Mouse (Mus musculus) testis, postnatal 10 days (tissue): ENCODE measurements around the gene Tfe3.
A peak's percentile ranks its signal among the peaks of the same experiment; 100 is the strongest.
"Not testable (repeated sequence)": the region's sequence is repeated elsewhere in the genome, so short reads cannot be mapped to it uniquely, and the experiment has no call there.

Experiments
- DNase-seq: peaks from one replicate; pipeline ENCODE4 v3.0.0; 2021; ENCODE audit warnings: low spot score

Tfe3 gene

DNA sequence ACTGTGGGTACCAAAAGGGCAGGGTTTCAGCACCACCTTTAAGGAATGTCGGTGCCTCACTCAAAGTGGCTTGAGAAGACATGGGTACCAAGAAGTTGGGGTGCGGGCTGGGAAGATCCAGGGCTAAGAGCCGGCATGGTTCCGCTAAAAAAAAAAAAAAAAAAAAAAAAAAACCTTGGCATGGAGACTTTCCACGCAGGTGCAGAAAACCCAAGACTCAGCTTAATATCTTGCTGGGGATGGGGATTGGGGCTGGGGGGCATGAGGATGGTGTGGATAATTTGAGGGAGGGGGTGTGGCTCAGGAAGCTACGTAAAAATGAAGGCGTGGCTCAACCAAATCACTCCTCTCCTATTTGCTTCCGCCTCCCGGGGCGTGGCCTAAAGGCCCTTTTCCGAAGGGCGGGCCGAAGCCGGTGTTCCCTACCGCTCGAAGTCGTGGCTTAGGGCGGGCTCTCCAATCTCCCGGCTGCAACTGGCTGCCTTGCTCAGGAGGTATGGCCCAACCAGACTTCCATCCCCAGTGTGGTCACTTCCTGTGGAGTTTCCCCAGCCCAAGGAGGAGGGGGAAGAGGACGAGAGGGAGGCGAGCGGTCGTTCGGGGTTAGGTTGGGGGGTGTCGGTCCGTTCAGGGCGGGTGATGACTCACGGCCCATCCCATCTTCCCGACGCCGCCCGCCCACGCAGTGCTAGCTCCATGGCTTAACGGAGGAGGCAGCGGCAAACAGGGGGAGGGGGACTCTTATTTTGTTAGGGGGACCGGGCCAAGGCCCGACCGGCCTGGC lies at the start of gene Tfe3:
Gene Tfe3, plus strand, starts transcription at position 424 of the 784 bp plus-strand sequence.
- DNase-seq: peak; percentile 91

DNA sequence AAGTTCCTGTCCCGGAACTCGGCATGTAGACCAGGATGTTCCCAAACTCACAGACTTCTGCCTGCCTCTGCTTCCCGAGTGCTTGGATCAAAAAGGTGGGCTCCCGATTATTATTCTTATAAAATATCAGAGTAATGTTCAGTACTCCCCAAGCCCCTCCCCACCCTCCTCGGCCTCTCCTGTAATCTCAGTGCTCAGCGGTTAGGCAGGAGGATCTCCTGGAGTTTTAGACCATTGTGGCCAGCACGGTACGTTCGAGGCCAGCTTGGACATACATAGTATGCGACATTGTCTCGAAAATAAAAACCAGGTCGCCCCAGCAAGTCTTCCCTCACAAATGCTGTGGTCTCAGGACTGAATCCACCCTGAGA lies 48.6 kb upstream of the Tfe3 start:
- DNase-seq: not testable (repeated sequence)

DNA sequence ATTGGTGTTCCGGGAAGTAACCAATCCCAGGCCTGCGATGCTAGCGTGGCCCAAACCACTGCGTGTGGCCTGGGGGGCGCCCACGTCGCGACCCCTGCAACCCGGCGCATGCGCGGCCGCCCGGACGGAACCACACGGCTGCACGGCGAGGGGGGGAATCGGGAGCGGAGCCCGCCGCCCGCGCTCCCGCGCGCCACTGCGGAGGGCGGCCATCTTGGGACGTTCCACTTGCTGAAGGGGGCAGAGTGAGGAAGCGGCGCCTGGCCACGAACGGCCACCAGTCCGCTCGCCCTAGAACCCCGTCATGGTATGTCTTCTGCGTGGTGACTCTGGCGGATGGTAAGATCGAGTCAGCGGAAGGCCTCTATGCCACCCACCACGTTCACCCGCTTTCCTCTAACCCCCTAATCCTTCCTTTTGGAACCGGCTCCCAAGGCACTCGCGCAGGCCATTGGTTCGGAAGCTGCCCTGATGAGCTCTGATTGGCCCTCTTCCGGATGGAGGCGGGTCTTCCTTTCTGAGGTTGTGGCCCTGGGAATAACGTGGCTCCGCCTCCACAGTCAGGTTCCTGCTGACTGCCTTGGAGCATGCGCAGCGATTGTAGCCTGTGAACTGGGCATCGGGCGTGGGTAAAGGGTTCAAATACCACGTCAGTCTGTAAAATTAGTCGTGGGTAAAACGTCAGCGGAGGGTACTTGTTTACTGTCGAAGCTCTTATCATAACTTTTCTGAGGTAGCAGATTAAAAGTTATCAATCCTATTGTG lies 48.0 kb upstream of the Tfe3 start, which contains the start of gene Wdr45:
Gene Wdr45, plus strand, starts transcription at position 199 of the 765 bp plus-strand sequence.
- peak; percentile 91 for DNase-seq

DNA sequence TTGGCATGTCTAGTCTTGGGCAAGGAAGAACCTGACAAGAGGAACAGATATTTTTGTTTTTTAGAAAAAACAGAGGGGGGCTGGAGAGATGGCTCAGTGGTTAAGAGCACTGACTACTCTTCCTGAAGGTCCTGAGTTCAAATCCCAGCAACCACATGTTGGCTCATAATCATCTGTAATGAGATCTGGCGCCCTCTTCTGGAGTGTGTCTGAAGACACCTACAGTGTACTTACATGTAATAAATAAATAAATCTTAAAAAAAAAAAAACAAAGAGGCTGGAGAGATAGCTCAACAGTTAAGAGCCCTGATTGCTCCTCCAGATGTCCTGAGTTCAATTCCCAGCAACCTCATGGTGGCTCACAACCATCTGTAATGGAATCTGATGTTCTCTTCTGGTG lies 46.3 kb upstream of the Tfe3 start:
- not testable (repeated sequence) for DNase-seq

DNA sequence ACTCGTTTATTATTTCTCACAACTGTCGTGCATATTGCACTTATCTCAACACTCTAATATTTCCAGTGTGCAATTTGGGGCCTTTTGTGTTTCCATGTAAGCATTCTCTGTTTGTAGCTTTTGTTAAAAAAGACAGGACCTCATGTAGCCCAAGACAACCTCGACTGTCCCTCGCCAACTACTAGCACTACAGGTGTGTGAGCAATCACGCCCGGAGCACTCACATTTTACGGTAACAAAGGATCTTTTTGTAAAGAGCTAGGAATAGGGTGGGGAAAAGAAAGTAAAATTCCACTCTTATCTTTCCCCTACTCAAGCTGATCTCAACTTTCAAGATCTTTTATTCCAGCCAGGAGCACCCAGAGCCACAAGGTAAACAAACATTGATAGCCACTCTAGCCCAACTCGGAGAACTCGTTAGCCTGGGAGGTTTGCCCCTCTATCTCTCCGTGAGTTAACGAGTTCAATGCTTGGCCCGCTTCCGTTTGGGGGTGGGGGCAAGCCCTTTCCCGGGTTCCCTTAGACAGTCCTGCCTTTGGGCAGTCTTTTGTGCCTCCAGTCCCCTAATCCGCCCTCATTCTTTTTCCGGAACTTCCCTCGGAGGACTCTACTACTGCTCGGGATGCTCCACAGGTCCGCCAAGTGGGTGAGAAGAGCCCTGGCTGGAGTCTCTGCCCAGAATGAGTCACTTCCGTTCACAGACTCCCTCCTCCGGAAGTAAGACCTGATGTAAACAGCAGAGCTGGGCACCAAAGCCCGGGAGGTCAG lies 40.7 kb upstream of the Tfe3 start, which contains the start of gene Gm45208:
Gene Gm45208, plus strand, starts transcription at position 732 of the 768 bp plus-strand sequence.
- peak; percentile 67 for DNase-seq

DNA sequence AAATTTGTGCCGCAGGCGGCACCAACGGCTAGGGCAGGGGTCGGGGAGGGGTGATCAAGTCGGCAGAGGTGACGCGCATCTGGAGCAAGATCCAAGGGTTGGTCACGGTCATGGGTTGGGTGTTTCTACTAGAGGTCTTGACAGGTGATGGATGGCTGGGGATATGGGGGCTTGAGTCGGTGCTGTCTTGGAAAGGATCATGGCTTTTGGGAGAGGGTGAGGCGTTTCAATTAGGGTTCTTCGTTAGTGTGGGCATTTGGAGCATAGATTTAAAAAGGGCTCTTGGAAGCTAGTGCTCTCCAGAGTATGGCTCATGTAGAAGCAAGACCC lies 40.1 kb upstream of the Tfe3 start:
- DNase-seq: no peak

DNA sequence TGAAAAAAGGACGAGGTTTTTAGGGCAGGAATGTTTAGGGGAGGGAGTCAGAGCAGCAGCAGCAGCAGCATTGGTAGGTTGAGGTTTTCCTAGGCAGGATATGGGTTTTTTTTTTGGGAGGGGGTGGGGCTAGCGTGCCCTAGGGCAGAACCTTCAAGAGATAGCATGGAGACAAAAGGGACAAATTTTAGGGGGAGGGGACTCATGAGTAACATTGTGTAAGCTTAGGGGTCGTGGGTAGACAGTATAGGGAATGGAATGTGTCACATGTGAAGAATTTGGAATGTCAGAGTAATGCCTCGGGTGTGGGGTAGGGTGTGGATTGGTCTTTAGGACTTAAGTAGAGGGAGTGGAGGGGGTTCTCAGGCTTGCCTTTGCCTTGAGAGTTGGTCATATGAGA lies 39.7 kb upstream of the Tfe3 start:
- no peak for DNase-seq

DNA sequence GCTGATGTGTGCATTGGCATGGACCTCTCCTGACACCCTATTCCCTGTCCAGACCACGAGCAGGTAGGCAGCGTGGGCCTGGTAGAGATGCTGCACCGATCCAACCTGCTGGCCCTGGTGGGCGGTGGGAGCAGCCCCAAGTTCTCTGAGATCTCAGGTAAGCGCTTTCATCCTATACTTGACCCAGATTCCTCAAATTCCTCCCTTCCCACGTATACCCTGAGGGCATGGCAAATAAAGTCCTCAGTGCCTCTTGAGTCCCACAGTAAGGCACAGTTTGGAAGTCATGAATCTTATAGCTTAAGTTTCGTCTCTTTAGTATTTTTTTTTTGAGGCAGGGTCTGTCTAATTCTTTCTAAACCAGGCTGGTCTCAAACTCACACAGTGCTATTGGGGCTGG lies 38.2 kb upstream of the Tfe3 start:
- DNase-seq: no peak

DNA sequence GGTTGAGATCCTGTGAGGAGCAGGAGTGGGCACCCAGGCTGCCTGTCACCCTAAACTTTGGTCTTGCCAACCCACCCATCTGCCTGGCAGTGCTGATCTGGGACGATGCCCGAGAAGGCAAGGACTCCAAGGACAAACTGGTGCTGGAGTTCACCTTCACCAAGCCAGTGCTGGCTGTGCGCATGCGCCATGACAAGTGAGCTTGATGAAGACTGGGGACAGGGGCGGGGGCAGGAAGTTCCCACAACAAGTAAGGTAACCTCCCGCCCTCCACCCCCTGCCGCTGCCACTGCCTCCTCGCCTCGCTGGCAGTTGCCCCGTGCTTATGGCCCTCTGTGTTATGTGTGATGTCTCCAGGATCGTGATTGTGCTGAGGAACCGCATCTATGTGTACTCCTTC lies 36.5 kb upstream of the Tfe3 start:
- DNase-seq: no peak

DNA sequence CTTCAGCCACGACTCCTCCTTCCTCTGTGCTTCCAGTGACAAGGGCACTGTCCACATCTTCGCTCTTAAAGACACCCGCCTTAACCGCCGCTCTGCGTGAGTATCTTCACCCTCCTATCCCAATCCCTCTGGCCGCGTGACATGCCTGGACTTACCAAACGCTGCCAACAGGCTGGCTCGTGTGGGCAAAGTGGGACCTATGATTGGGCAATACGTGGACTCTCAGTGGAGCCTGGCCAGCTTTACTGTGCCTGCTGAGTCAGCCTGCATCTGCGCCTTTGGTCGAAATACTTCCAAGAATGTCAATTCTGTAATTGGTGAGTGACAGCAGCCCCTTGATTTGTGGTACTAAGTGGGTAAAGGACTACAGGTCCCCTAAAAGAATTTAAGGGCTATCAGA lies 35.2 kb upstream of the Tfe3 start:
- DNase-seq: no peak

DNA sequence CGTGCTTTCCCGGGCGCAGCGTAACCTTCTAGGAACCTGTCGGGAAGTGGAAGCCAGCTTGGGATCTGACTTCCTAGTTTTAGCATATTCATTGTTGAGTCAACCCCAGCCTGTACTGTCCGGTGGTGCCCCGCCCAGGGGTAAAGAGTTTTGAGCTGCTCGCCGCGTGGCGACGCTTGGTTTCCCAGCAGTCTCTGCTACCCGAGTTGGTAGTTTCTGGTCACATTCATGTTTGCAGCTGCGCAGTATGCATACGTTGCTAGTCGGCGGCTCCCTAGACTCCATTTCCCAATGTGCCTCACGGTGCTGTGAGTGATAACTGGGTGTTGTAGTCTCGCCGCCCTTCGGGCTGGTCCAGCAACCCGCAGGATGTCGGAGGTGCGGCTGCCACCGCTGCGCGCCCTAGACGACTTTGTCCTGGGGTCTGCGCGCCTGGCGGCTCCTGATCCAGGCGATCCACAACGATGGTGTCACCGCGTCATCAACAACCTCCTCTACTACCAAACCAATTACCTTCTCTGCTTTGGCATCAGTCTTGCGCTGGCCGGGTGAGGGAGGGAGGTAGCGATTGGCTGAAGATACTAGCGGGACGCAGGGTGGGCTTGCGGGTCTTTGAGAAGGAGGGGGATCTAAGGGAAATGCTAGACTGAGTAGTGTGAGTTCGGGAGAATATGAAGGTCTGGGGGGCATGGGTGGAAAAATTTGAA lies 34.0 kb upstream of the Tfe3 start, which contains the start of gene Praf2:
Gene Praf2, plus strand, starts transcription at position 225 of the 707 bp plus-strand sequence.
- DNase-seq: peak; percentile 58

DNA sequence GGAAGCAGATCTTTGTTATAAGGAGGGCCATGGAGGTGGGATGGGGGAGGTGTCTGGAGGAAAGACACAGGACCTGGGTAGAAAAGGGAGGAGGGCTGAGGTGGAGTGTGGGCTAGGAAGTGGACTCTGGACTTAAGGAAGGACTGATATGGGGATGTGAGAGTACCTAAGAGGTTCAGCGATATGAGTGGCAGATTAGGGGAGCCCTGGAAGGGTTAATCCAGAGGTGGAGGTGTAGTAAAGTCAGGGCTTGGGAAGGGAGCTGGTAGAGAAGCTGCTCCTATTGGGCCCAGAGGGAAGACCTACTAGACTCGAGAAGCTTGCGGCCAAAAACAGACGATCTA lies 33.5 kb upstream of the Tfe3 start:
- no peak for DNase-seq

DNA sequence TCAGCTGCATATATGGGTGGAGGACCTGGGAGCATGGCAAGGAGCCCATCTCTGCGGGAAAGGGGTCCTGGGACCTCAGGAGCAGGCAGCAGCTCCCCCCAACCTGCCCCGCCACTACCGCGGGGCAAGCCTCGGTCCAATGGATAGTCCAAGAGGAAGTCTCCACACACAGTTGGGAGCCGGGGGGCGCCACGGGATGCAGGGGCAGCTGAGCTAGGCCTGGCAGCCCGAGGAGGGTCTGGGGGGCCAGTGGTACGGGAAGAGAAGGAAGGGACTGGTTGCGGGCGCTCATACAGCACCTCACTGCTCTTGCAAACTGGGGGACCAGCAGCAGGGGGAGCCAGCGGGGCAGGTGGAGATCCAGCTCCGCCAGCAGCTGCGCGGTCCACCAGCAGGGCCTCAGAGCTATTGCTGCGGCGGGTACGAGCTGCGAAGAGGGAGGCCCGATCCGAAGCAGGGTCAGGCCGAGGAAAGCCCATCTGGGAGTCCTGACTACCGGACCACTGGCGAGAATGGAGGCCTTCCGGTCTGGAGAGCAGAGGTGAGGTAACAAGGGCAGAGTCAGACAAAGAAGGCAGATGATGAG lies 28.7 kb upstream of the Tfe3 start:
- DNase-seq: peak; percentile 84

DNA sequence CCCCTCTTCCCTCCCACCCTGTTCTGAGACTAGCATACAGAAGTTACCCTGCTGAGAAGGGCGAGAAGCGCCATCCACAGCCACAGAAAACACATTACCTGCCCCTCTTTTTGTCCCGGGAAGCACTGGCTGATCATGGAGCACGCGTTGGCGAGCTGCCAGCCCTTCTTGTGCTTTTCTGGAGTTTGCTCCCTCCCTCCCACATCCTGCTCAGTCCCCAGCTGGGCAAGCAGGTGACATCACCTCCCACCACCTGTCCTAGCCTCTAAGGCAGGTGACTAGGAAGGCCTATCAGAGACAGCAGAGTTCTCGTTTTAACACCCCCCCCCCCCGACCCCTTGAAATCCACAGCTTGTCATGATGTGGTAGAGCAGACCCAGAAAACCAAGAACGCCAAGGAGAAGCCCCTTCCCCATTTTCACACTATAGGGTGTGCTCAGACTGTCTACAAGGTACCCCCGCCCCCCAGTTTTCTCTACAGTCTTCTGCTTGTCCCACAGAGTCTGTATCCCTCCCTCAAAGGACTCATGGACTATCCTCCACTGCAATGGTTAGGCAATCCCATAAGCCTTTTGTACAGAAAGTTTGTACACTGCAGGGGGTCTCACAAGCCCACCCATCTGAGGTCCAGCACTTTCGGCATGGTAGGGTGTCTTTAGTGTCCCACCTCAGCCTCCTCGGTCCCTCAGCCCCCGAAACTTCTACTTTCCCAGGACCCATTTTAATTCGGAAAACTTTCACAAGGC lies 22.9 kb upstream of the Tfe3 start:
- peak; percentile 69 for DNase-seq

DNA sequence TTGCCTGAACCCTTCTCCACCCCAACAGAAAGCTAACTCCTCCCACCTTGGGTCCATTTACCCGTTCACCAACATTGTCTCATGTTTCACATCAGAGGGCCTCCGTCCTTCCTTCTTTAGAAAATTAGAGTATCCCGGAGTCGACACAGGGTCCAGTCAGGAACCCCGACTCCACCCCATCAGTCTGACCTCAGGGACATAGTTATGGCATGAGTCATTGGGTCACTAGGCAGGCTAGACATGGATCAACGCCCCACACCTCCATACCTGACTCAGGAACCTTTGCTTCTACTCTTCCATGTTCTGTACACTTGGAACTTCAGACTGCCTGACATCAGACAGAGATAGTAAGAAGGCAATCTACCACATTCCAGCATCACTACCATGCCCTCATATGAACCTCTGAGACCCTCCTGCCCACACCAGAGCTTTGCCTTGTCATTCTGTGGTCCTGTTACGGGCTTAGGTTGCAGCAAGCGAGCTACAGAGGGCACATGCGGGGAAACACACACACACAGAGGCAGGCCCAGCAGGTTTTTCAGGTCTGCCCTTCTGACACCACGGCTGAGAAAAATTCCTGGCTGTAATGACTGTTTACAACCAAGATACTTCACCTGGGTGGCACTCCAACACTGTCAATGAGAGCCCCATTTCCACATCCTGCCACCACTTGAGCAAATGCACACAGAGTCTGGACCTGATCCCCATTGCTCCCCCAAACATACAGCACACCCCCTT lies 22.1 kb upstream of the Tfe3 start:
- no peak for DNase-seq

DNA sequence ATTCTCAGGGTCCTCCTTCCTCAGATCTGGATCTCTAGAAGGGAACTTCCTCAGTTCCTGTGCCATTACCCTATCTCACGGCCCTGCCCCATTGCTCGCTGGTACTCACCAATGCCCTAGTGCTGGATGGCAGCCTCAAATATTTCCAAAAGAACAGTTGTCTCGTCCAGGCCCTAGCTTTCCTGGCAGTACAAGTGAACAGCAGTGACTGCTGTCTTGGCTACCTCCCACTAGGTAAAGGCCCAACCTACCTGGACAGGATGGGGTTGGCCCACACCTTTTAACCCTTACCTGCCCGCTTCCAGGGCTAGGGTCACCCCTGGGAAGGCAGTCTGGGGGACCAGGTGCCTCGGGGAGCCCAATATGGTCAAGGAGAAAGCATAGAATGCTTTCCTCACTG lies 21.3 kb upstream of the Tfe3 start:
- DNase-seq: no peak

DNA sequence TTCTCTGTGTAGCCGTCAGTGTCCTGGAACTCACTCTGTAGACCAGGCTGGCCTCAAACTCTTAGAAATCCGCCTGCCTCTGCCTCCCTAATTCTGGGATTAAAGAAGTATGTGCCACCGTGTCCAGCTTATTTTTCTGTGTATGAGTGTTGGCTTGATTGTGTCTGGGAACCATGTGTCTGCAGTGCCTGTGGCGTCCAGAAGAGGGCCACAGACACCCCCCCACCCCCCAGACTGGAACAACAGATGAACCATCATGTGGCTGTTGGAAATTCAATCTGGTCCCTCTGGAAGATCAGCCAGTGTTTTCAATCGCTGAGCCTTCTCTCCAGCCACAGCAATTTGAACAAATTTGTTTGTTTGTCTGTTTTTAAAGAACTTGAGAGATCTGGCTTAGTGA lies 18.9 kb upstream of the Tfe3 start:
- DNase-seq: no peak

DNA sequence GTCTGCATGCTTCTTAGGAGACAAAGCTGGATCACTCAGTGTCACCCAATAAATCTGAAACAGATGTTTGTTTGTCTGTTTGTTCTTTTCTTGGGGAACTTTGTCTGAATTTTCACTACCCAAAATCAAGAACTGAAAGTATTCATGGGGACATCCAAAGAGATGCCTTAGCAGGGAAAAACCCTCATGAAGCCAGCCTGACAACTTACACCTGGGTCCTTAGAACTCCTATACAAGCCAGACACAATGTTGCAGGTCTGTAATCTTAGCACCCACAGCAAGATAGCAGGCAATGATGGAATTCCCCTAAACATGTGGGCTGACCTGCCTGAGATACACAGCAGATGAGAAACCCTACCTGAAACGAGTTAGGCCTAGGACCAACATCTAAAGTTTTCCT lies 17.4 kb upstream of the Tfe3 start:
- no peak for DNase-seq

DNA sequence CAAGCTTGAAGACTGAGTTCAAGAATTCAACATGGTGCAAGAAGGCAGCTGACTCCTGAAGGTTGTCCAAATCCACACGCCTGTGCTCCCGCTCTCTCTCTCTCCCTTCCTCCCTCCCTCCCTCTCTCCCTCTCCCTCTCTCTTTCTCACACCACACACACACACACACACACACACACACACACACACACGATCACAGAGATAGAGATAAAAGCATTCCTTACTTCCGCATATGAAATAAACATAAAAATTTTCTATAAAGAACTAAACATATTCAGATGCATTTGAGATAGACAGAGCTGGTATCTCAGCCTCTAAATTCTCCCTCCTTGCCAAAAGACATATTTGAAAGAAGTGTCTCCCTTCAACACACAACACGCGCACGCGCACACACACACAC lies 16.9 kb upstream of the Tfe3 start:
- no peak for DNase-seq

DNA sequence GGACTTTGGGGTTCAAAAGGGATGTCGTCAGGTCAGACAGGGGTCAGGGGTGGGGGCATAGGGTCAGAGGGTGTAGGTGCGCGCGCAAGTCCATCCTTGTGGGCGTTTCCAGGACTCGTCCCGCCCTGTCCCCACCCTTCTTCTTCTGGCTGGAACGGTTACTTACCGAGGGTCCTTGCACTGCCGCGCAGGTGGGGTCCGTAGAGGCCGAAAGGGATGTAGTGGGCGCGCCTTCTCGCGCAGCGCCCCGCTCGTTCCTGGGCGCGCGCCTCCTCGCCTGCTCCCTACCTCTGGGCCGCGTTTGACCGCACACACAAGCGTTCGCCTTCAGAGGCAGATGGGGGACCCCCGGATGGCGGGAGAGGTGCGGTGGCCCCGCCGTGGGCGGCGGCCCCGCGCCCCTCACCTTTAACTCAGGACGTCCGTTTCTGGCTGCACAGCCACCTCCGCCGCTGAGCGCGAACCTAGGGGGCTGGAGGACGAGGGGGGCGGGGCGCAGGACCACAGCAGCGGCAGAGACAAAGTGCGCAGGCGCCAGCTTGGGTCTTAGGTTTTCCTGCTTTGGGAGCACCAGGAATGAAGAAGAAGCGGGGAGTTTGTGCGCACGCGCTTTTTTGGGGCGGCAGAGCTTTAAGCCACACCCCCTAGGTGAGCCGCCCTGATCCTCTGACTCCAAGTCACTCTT lies 11.8 kb upstream of the Tfe3 start, which contains the start of gene Ccdc120:
Gene Ccdc120, minus strand, starts transcription at position 474 of the 685 bp plus-strand sequence.
- peak; percentile 81 for DNase-seq
